Comparison of ENCODE assay signal across 9 mouse cellular contexts in the genomic region with DNA sequence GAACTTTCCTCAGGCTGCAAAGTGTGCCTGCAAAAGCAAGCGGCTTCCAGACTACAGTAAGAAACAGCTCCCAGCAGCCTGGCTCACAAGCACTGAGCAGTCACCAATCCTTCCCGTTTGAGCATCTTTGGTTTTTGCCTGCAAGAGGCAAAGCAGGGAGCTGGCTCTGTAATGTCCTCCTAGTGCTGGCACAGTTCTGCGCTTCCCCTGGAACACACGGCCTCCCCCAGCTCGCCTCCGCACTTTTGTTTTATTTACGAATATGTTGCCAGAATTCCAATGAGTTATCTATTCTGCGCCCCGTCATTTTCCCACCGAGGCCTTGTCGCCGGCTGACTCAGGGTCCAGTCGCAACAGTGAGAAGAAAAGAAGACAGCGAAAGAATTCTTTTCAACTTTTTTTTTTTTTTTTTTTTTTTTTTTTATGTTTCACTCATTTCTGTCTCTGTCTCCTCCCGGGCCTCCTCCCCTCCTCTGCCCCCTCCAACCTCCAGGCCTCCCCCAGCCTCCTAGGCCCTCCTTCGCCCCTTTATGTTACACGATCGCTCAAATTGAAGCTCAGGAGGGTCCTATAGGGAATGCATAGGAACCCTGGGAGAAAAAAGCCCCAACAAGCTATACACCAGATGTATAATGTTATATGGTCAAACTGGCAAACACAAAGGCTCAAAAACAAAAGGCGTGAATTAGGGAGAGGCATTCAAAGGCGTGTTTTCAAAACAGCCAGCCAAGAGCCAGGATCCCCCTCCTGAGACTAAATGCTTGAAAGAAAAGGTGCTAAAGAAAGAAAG. TPM values are rescaled to one million over a fixed set of nuclear protein-coding genes. Genes with fewer than 3 reads are reported as not detected.
DNase-seq lines count a peak whose midpoint lies in the region; ATAC-seq and TF ChIP-seq lines count a peak whose summit lies in the region.
"Had no signal": no experiment of that assay in that cellular context is flagged by ENCODE, and none has a peak within 500 bp of the region (broad histone marks: within the 10 kb centered on the region; RNA-seq: fewer than 3 reads in every experiment).

No protein-coding gene starts in this region.

- 68% methylated on average over 20 of the region's 20 CpGs for WGBS in liver, postnatal 0 days (ENCODE audit: insufficient replicate concordance)
- WGBS in hindbrain, embryonic 16.5 days = 16% methylated on average over 20 of the region's 20 CpGs
- WGBS in midbrain, embryonic 13.5 days = 5% methylated on average over 20 of the region's 20 CpGs

- DNase-seq in liver = peak; percentile 10
- DNase-seq in liver, postnatal 0 days = no peak
- DNase-seq in forelimb bud, embryonic 11.5 days (ENCODE audit: low read depth, low spot score) = peak; percentile 40
- peak; percentile 9 to 15 for DNase-seq in left cerebral cortex, postnatal 36 days (ENCODE audit: low spot score in 2 of 2)
- peak; percentile 70 for DNase-seq in testis, postnatal 14 days (ENCODE audit: low spot score)
- DNase-seq in thymus, postnatal 10 days (ENCODE audit: low spot score in 2 of 2) = no peak

- H3K4me1 ChIP-seq in liver, postnatal 0 days (ENCODE audit: insufficient read depth) = no peaks in the 10 kb centered on the region
- peaks cover 2% of the 10 kb centered on the region for H3K4me1 ChIP-seq in hindbrain, embryonic 16.5 days (ENCODE audit: control insufficient read depth, insufficient read depth, low read depth, low read length)
- peaks cover 61% of the 10 kb centered on the region for H3K4me1 ChIP-seq in midbrain, embryonic 13.5 days (replicated peaks)

- H3K4me3 ChIP-seq in liver, postnatal 0 days (ENCODE audit: low read depth, low read length) = no peak overlapping the region
- no peak overlapping the region for H3K4me3 ChIP-seq in hindbrain, embryonic 16.5 days (ENCODE audit: low read length)
- H3K4me3 ChIP-seq in midbrain, embryonic 13.5 days (replicated peaks) = peak overlapping the region; percentile 14

- H3K9ac ChIP-seq in liver, postnatal 0 days (replicated peaks) = no peak overlapping the region
- H3K9ac ChIP-seq in hindbrain, embryonic 16.5 days (ENCODE audit: low read depth, low read length) = peak overlapping the region; percentile 39; the same call in 1 of the 2 replicates
- H3K9ac ChIP-seq in midbrain, embryonic 13.5 days (replicated peaks) = peak overlapping the region; percentile 25; the same call in 1 of the 2 replicates

- intact Hi-C loops in left cerebral cortex, postnatal 36 days (cut with DNase I) = loop anchor here (10.0 kb wide), 1 partner anchor 1019 kb away; a partner anchor contains a TSS

- no peak overlapping the region; the same call in 1 of the 2 replicates for H3K27ac ChIP-seq in liver, postnatal 0 days (ENCODE audit: low read depth)
- peak overlapping the region; percentile 66 for H3K27ac ChIP-seq in hindbrain, embryonic 16.5 days (ENCODE audit: low read depth, low read length)
- peak overlapping the region; percentile 82 for H3K27ac ChIP-seq in midbrain, embryonic 13.5 days

- no peaks in the 10 kb centered on the region for H3K36me3 ChIP-seq in liver, postnatal 0 days (replicated peaks; ENCODE audit: insufficient read depth, low read length)
- H3K36me3 ChIP-seq in hindbrain, embryonic 16.5 days (ENCODE audit: control insufficient read depth, insufficient read depth, low read length) = no peaks in the 10 kb centered on the region
- no peaks in the 10 kb centered on the region for H3K36me3 ChIP-seq in midbrain, embryonic 13.5 days
- H3K36me3 ChIP-seq: G1E had no signal

- ATAC-seq in liver, postnatal 0 days = no peak
- ATAC-seq in hindbrain, embryonic 16.5 days = peak; percentile 94
- peak; percentile 84 for ATAC-seq in midbrain, embryonic 13.5 days

- no peak for TF ChIP-seq CTCF in liver, postnatal 0 days (IDR thresholded peaks at IDR 0.05; ENCODE audit: low read depth)

- H3K4me2 ChIP-seq in liver, postnatal 0 days (ENCODE audit: low read depth, low read length) = no peak overlapping the region
- H3K4me2 ChIP-seq in hindbrain, embryonic 16.5 days (ENCODE audit: low read length) = peak overlapping the region; percentile 27
- peak overlapping the region; percentile 42 for H3K4me2 ChIP-seq in midbrain, embryonic 13.5 days (replicated peaks)

- H3K9me3 ChIP-seq in liver, postnatal 0 days (ENCODE audit: low read length) = no peaks in the 10 kb centered on the region
- no peaks in the 10 kb centered on the region for H3K9me3 ChIP-seq in hindbrain, embryonic 16.5 days (ENCODE audit: control insufficient read depth, low read length)
- no peaks in the 10 kb centered on the region; the same call in 1 of the 2 replicates for H3K9me3 ChIP-seq in midbrain, embryonic 13.5 days

- TF ChIP-seq EP300 in liver, postnatal 0 days (IDR thresholded peaks at IDR 0.05; ENCODE audit: low read depth) = no peak

- H3K27me3 ChIP-seq in liver, postnatal 0 days (ENCODE audit: insufficient read depth, low read length) = no peaks in the 10 kb centered on the region
- H3K27me3 ChIP-seq in hindbrain, embryonic 16.5 days (replicated peaks; ENCODE audit: control insufficient read depth, insufficient read depth, low read length) = no peaks in the 10 kb centered on the region
- H3K27me3 ChIP-seq in midbrain, embryonic 13.5 days = peaks cover 41% of the 10 kb centered on the region

RNA-seq across cellular contexts. Expression of a gene that starts 32.3 kb away (rescaled TPM):
- polyA plus RNA-seq in liver, postnatal 0 days (2015; fragmentation: Nextera tagmentation; extraction: Ambion mirVana) = not detected in 2 replicates
- polyA plus RNA-seq in hindbrain, embryonic 16.5 days (2015; fragmentation: Nextera tagmentation; extraction: Ambion mirVana) = not detected in 2 replicates
- not detected for total RNA-seq in left cerebral cortex, postnatal 36 days (2021)
- not detected in 2 replicates for polyA plus RNA-seq in midbrain, embryonic 13.5 days (2015; fragmentation: Nextera tagmentation; extraction: Ambion mirVana)
- polyA plus RNA-seq: G1E had no signal

Comparison
In these comparisons a context has a peak if more than half of its experiments do, and no peak if none do; other contexts are left out.
1. DNase-seq: peak in liver (single experiment), forelimb bud, embryonic 11.5 days (single experiment), left cerebral cortex, postnatal 36 days (2 of 2) and testis, postnatal 14 days (single experiment); none in liver, postnatal 0 days (single experiment) and thymus, postnatal 10 days (0 of 2).